Mouse (Mus musculus): ENCODE results near the gene Lhx3. TPM values are rescaled to one million over a fixed set of nuclear protein-coding genes. Genes with fewer than 3 reads are reported as not detected.

Gene Lhx3
- polyA plus RNA-seq, 1 experiment from 2014 or later, result not detected

- 58% methylated on average over 4 of the region's 4 CpGs for WGBS
- no peak for TF ChIP-seq CTCF (IDR thresholded peaks at IDR 0.05; ENCODE audit: low read depth)
Measured at GRCm38 (mm10) chr2:26230253-26230652, 22.2 kb upstream of the Lhx3 start.

GRCm38 (mm10) chr2:26227788-26228187 is 19.7 kb upstream of the Lhx3 start:
- ATAC-seq (replicated peaks; ENCODE audit: low FRiP score, low read depth) (no peak; the same call in 1 of the 2 replicates), DNase-seq (ENCODE audit: low spot score) (peak; percentile 84)
- no peak overlapping the region for H3K9ac ChIP-seq (ENCODE audit: low read depth, low read length)
- H3K4me1 ChIP-seq (replicated peaks; ENCODE audit: insufficient read depth, low read length), result no peaks in the 10 kb centered on the region
- peak; percentile 85 for TF ChIP-seq CTCF (IDR thresholded peaks at IDR 0.05; ENCODE audit: low read depth)
- H3K27ac ChIP-seq, result no peak overlapping the region
- 0 out of 2 replicates have a peak, but pooled peaks cover 7% of the 10 kb centered on the region for H3K36me3 ChIP-seq (ENCODE audit: insufficient read depth, low read length)
- 62% methylated on average over 1 of the region's 1 CpGs for WGBS
- H3K27me3 ChIP-seq (ENCODE audit: insufficient read depth, low read length), result no peaks in the 10 kb centered on the region
- H3K4me3 ChIP-seq (replicated peaks; ENCODE audit: low read depth, low read length), result no peak overlapping the region
- no peak overlapping the region for H3K4me2 ChIP-seq (ENCODE audit: low read length)
- no peaks in the 10 kb centered on the region for H3K9me3 ChIP-seq (replicated peaks; ENCODE audit: low read length)

More at GRCm38 (mm10) chr2:26230253-26230652, 22.2 kb upstream of the Lhx3 start:
- H3K36me3 ChIP-seq (ENCODE audit: insufficient read depth, low read length), result no peaks in the 10 kb centered on the region
- no peaks in the 10 kb centered on the region for H3K27me3 ChIP-seq (ENCODE audit: insufficient read depth, low read length)
- no peaks in the 10 kb centered on the region for H3K9me3 ChIP-seq (replicated peaks; ENCODE audit: low read length)
- H3K9ac ChIP-seq (ENCODE audit: low read depth, low read length), result no peak overlapping the region
- H3K4me3 ChIP-seq (replicated peaks; ENCODE audit: low read depth, low read length), result no peak overlapping the region
- H3K4me2 ChIP-seq (ENCODE audit: low read length), result no peak overlapping the region
- ATAC-seq (replicated peaks; ENCODE audit: low FRiP score, low read depth) (no peak), DNase-seq (ENCODE audit: low spot score) (no peak)
- H3K27ac ChIP-seq, result no peak overlapping the region
- H3K4me1 ChIP-seq (replicated peaks; ENCODE audit: insufficient read depth, low read length), result no peaks in the 10 kb centered on the region

- H3K27ac ChIP-seq, result no peak overlapping the region
- ATAC-seq (replicated peaks; ENCODE audit: low FRiP score, low read depth) (no peak), DNase-seq (ENCODE audit: low spot score) (no peak)
- TF ChIP-seq CTCF (IDR thresholded peaks at IDR 0.05; ENCODE audit: low read depth), result no peak
- peaks cover 18% of the 10 kb centered on the region; the same call in 1 of the 2 replicates for H3K36me3 ChIP-seq (ENCODE audit: insufficient read depth, low read length)
- H3K4me1 ChIP-seq (replicated peaks; ENCODE audit: insufficient read depth, low read length), result no peaks in the 10 kb centered on the region
- H3K27me3 ChIP-seq (ENCODE audit: insufficient read depth, low read length), result no peaks in the 10 kb centered on the region
- WGBS, result 87% methylated on average over 4 of the region's 4 CpGs
- no peak overlapping the region for H3K4me2 ChIP-seq (ENCODE audit: low read length)
- no peaks in the 10 kb centered on the region for H3K9me3 ChIP-seq (replicated peaks; ENCODE audit: low read length)
- no peak overlapping the region for H3K4me3 ChIP-seq (replicated peaks; ENCODE audit: low read depth, low read length)
- no peak overlapping the region for H3K9ac ChIP-seq (ENCODE audit: low read depth, low read length)
Measured at GRCm38 (mm10) chr2:26225242-26225641, 17.2 kb upstream of the Lhx3 start.

- Histone ChIP-seq H3K4me2 (ENCODE audit: low read length) (no peak overlapping the region), H3K9me3 (replicated peaks; ENCODE audit: low read length) (no peaks in the 10 kb centered on the region), H3K4me3 (replicated peaks; ENCODE audit: low read depth, low read length) (no peak overlapping the region), H3K27me3 (ENCODE audit: insufficient read depth, low read length) (no peaks in the 10 kb centered on the region), H3K4me1 (replicated peaks; ENCODE audit: insufficient read depth, low read length) (no peaks in the 10 kb centered on the region), H3K27ac (no peak overlapping the region), H3K36me3 (ENCODE audit: insufficient read depth, low read length) (peaks cover 25% of the 10 kb centered on the region; the same call in 1 of the 2 replicates), H3K9ac (ENCODE audit: low read depth, low read length) (no peak overlapping the region)
- 86% methylated on average over 3 of the region's 3 CpGs for WGBS
- peak; percentile 14; the same call in 1 of the 2 replicates for TF ChIP-seq CTCF (IDR thresholded peaks at IDR 0.05; ENCODE audit: low read depth)
- ATAC-seq (replicated peaks; ENCODE audit: low FRiP score, low read depth) (no peak), DNase-seq (ENCODE audit: low spot score) (no peak)
Measured at GRCm38 (mm10) chr2:26223961-26224360, 15.9 kb upstream of the Lhx3 start.

GRCm38 (mm10) chr2:26214526-26214925 is 6.4 kb upstream of the Lhx3 start:
- H3K4me1 ChIP-seq (replicated peaks; ENCODE audit: insufficient read depth, low read length), result no peaks in the 10 kb centered on the region
- no peak overlapping the region for H3K4me2 ChIP-seq (ENCODE audit: low read length)
- no peaks in the 10 kb centered on the region for H3K27me3 ChIP-seq (ENCODE audit: insufficient read depth, low read length)
- no peaks in the 10 kb centered on the region for H3K9me3 ChIP-seq (replicated peaks; ENCODE audit: low read length)
- WGBS, result 46% methylated on average over 3 of the region's 3 CpGs
- H3K9ac ChIP-seq (ENCODE audit: low read depth, low read length), result no peak overlapping the region
- H3K27ac ChIP-seq, result no peak overlapping the region
- no peak for TF ChIP-seq CTCF (IDR thresholded peaks at IDR 0.05; ENCODE audit: low read depth)
- H3K36me3 ChIP-seq (ENCODE audit: insufficient read depth, low read length), result peaks cover 30% of the 10 kb centered on the region; the same call in 1 of the 2 replicates
- no peak overlapping the region for H3K4me3 ChIP-seq (replicated peaks; ENCODE audit: low read depth, low read length)
- ATAC-seq (replicated peaks; ENCODE audit: low FRiP score, low read depth) (no peak), DNase-seq (ENCODE audit: low spot score) (no peak)

GRCm38 (mm10) chr2:26209566-26209965 is 1.5 kb upstream of the Lhx3 start:
- Histone ChIP-seq H3K9me3 (replicated peaks; ENCODE audit: low read length) (no peaks in the 10 kb centered on the region), H3K4me1 (replicated peaks; ENCODE audit: insufficient read depth, low read length) (no peaks in the 10 kb centered on the region), H3K4me2 (ENCODE audit: low read length) (no peak overlapping the region), H3K9ac (ENCODE audit: low read depth, low read length) (no peak overlapping the region), H3K27me3 (ENCODE audit: insufficient read depth, low read length) (peaks cover 34% of the 10 kb centered on the region), H3K4me3 (replicated peaks; ENCODE audit: low read depth, low read length) (no peak overlapping the region), H3K27ac (no peak overlapping the region), H3K36me3 (ENCODE audit: insufficient read depth, low read length) (peaks cover 17% of the 10 kb centered on the region; the same call in 1 of the 2 replicates)
- 76% methylated on average over 3 of the region's 3 CpGs for WGBS
- ATAC-seq (replicated peaks; ENCODE audit: low FRiP score, low read depth) (no peak), DNase-seq (ENCODE audit: low spot score) (no peak)
- no peak for TF ChIP-seq CTCF (IDR thresholded peaks at IDR 0.05; ENCODE audit: low read depth)

- Histone ChIP-seq H3K27ac (no peak overlapping the region), H3K4me2 (ENCODE audit: low read length) (no peak overlapping the region), H3K9me3 (replicated peaks; ENCODE audit: low read length) (no peaks in the 10 kb centered on the region), H3K27me3 (ENCODE audit: insufficient read depth, low read length) (peaks cover 54% of the 10 kb centered on the region), H3K36me3 (ENCODE audit: insufficient read depth, low read length) (peaks cover 17% of the 10 kb centered on the region; the same call in 1 of the 2 replicates), H3K9ac (ENCODE audit: low read depth, low read length) (no peak overlapping the region), H3K4me3 (replicated peaks; ENCODE audit: low read depth, low read length) (no peak overlapping the region), H3K4me1 (replicated peaks; ENCODE audit: insufficient read depth, low read length) (no peaks in the 10 kb centered on the region; the same call in 1 of the 2 replicates)
- TF ChIP-seq CTCF (IDR thresholded peaks at IDR 0.05; ENCODE audit: low read depth), result no peak
- ATAC-seq (replicated peaks; ENCODE audit: low FRiP score, low read depth) (no peak), DNase-seq (ENCODE audit: low spot score) (no peak)
- WGBS, result 6% methylated on average over 9 of the region's 9 CpGs
Measured at GRCm38 (mm10) chr2:26207559-26207958, 530 bp downstream of the Lhx3 start.
